Mouse (Mus musculus): Measurements from ENCODE around the gene Tspo2. TPM values are rescaled to one million over a fixed set of nuclear protein-coding genes. Genes with fewer than 3 reads are reported as not detected.

Tspo2 gene
- polyA plus RNA-seq, 1 experiment = 0.29 TPM

- no peak overlapping the region for H3K27ac ChIP-seq (ENCODE audit: insufficient read depth, low read length)
- H3K4me3 ChIP-seq (ENCODE audit: insufficient read depth, low read length) = no peak overlapping the region
- no peaks in the 10 kb centered on the region for H3K4me1 ChIP-seq (ENCODE audit: control insufficient read depth, insufficient read depth, low read length)
- TF ChIP-seq CTCF (IDR thresholded peaks at IDR 0.05; ENCODE audit: extremely low read depth, insufficient read depth, low read length) (no peak), POLR2A (IDR thresholded peaks at IDR 0.05; ENCODE audit: extremely low read depth, insufficient read depth, low read length) (no peak)
Observed at GRCm38 (mm10) chr17:48434479-48434878, 16.8 kb downstream of the Tspo2 start.

- no peak overlapping the region for H3K4me3 ChIP-seq (ENCODE audit: insufficient read depth, low read length)
- no peak overlapping the region for H3K27ac ChIP-seq (ENCODE audit: insufficient read depth, low read length)
- no peaks in the 10 kb centered on the region for H3K4me1 ChIP-seq (ENCODE audit: control insufficient read depth, insufficient read depth, low read length)
- TF ChIP-seq CTCF (IDR thresholded peaks at IDR 0.05; ENCODE audit: extremely low read depth, insufficient read depth, low read length) = 0 out of 2 replicates have a peak, but pooled peaks have one; percentile 4
- no peak for TF ChIP-seq POLR2A (IDR thresholded peaks at IDR 0.05; ENCODE audit: extremely low read depth, insufficient read depth, low read length)
Observed at GRCm38 (mm10) chr17:48433689-48434330, 17.5 kb downstream of the Tspo2 start.

- no peak overlapping the region for H3K4me3 ChIP-seq (ENCODE audit: insufficient read depth, low read length)
- H3K27ac ChIP-seq (ENCODE audit: insufficient read depth, low read length) = no peak overlapping the region
- TF ChIP-seq CTCF (IDR thresholded peaks at IDR 0.05; ENCODE audit: extremely low read depth, insufficient read depth, low read length) (no peak), POLR2A (IDR thresholded peaks at IDR 0.05; ENCODE audit: extremely low read depth, insufficient read depth, low read length) (no peak)
- no peaks in the 10 kb centered on the region for H3K4me1 ChIP-seq (ENCODE audit: control insufficient read depth, insufficient read depth, low read length)
Observed at GRCm38 (mm10) chr17:48433006-48433655, 18.2 kb downstream of the Tspo2 start.

- no peak for TF ChIP-seq POLR2A (IDR thresholded peaks at IDR 0.05; ENCODE audit: extremely low read depth, insufficient read depth, low read length)
- TF ChIP-seq CTCF (IDR thresholded peaks at IDR 0.05; ENCODE audit: extremely low read depth, insufficient read depth, low read length) = no peak
- H3K4me1 ChIP-seq (ENCODE audit: control insufficient read depth, insufficient read depth, low read length) = no peaks in the 10 kb centered on the region
- no peak within 1 kb of the TSS for H3K4me3 ChIP-seq (ENCODE audit: insufficient read depth, low read length)
- no peak within 1 kb of the TSS for H3K27ac ChIP-seq (ENCODE audit: insufficient read depth, low read length)
Observed at GRCm38 (mm10) chr17:48432158-48432980, 19.0 kb downstream of the Tspo2 start, which contains the start of gene Apobec2. Apobec2 (minus strand) TSS chr17:48432930.

GRCm38 (mm10) chr17:48431054-48431453 is 20.3 kb downstream of the Tspo2 start:
- Histone ChIP-seq H3K4me3 (ENCODE audit: insufficient read depth, low read length) (no peak overlapping the region), H3K4me1 (ENCODE audit: control insufficient read depth, insufficient read depth, low read length) (no peaks in the 10 kb centered on the region), H3K27ac (ENCODE audit: insufficient read depth, low read length) (no peak overlapping the region)
- TF ChIP-seq POLR2A (IDR thresholded peaks at IDR 0.05; ENCODE audit: extremely low read depth, insufficient read depth, low read length) (no peak), CTCF (IDR thresholded peaks at IDR 0.05; ENCODE audit: extremely low read depth, insufficient read depth, low read length) (no peak)

- TF ChIP-seq CTCF (IDR thresholded peaks at IDR 0.05; ENCODE audit: extremely low read depth, insufficient read depth, low read length) (no peak), POLR2A (IDR thresholded peaks at IDR 0.05; ENCODE audit: extremely low read depth, insufficient read depth, low read length) (no peak)
- Histone ChIP-seq H3K4me1 (ENCODE audit: control insufficient read depth, insufficient read depth, low read length) (no peaks in the 10 kb centered on the region), H3K4me3 (ENCODE audit: insufficient read depth, low read length) (no peak overlapping the region), H3K27ac (ENCODE audit: insufficient read depth, low read length) (no peak overlapping the region)
Observed at GRCm38 (mm10) chr17:48430394-48430793, 20.9 kb downstream of the Tspo2 start.

GRCm38 (mm10) chr17:48427852-48428530 is 23.3 kb downstream of the Tspo2 start:
- no peak overlapping the region for H3K4me3 ChIP-seq (ENCODE audit: insufficient read depth, low read length)
- H3K27ac ChIP-seq (ENCODE audit: insufficient read depth, low read length) = no peak overlapping the region
- no peak for TF ChIP-seq CTCF (IDR thresholded peaks at IDR 0.05; ENCODE audit: extremely low read depth, insufficient read depth, low read length)
- H3K4me1 ChIP-seq (ENCODE audit: control insufficient read depth, insufficient read depth, low read length) = no peaks in the 10 kb centered on the region

GRCm38 (mm10) chr17:48426991-48427750 is 24.2 kb downstream of the Tspo2 start:
- H3K4me1 ChIP-seq (ENCODE audit: control insufficient read depth, insufficient read depth, low read length) = no peaks in the 10 kb centered on the region
- no peak overlapping the region for H3K27ac ChIP-seq (ENCODE audit: insufficient read depth, low read length)
- no peak overlapping the region for H3K4me3 ChIP-seq (ENCODE audit: insufficient read depth, low read length)
- TF ChIP-seq CTCF (IDR thresholded peaks at IDR 0.05; ENCODE audit: extremely low read depth, insufficient read depth, low read length) (no peak), POLR2A (IDR thresholded peaks at IDR 0.05; ENCODE audit: extremely low read depth, insufficient read depth, low read length) (no peak)

Data from cortical plate, adult 2 months (tissue).